Mouse (Mus musculus) midbrain, embryonic 13.5 days (tissue): ENCODE data around the gene Csf1. TPM values are rescaled to one million over a fixed set of nuclear protein-coding genes. Genes with fewer than 3 reads are reported as not detected.
A peak's percentile ranks its signal among the peaks of the same experiment; 100 is the strongest.

ENCODE experiments used
- ATAC-seq: fragments of 200-750 bp; cut with Nextera tagmentation; 2 replicates; pipeline ENCODE4 v1.8.0; 2017; ENCODE audit warnings: mild to moderate bottlenecking, moderate TSS enrichment, moderate library complexity
- H3K27ac ChIP-seq: fragments of 300-500 bp; sonication (generic); 2 replicates; pipeline ENCODE4 v1.5.1; 2015; ENCODE audit warnings: inconsistent platforms, mild to moderate bottlenecking, moderate library complexity
- H3K27me3 ChIP-seq: fragments of 300-500 bp; sonication (generic); 2 replicates; pipeline ENCODE4 v1.6.1; 2015; ENCODE audit warnings: mild to moderate bottlenecking, inconsistent platforms
- H3K36me3 ChIP-seq: fragments of 300-500 bp; sonication (generic); 2 replicates; pipeline ENCODE4 v1.6.1; 2015; ENCODE audit warnings: mild to moderate bottlenecking, inconsistent platforms
- H3K4me1 ChIP-seq: fragments of 300-500 bp; sonication (generic); replicated peaks from 2 replicates; pipeline ENCODE4 v1.6.1; 2015; ENCODE audit warnings: inconsistent platforms
- H3K4me2 ChIP-seq: fragments of 300-500 bp; sonication (generic); replicated peaks from 2 replicates; pipeline ENCODE4 v1.6.1; 2015; ENCODE audit warnings: moderate library complexity, mild to moderate bottlenecking, inconsistent platforms
- H3K4me3 ChIP-seq: fragments of 300-500 bp; sonication (generic); replicated peaks from 2 replicates; pipeline ENCODE4 v1.5.1; 2015; ENCODE audit warnings: mild to moderate bottlenecking, inconsistent platforms
- H3K9ac ChIP-seq: fragments of 300-500 bp; sonication (generic); replicated peaks from 2 replicates; pipeline ENCODE4 v1.6.1; 2015; ENCODE audit warnings: mild to moderate bottlenecking, inconsistent platforms
- H3K9me3 ChIP-seq: fragments of 300-500 bp; sonication (generic); 2 replicates; pipeline ENCODE4 v1.6.1; 2016; ENCODE audit warnings: mild to moderate bottlenecking, inconsistent platforms
- WGBS: fragments of 180-500 bp; shearing (Covaris S2); methylation state at CpG from one replicate; pipeline ENCODE4 v1.1.7; 2015; 5-methylcytosine and 5-hydroxymethylcytosine counted together
- polyA plus RNA-seq: library from polyadenylated mRNA; unstranded; fragments of >200 nt; fragmentation: Nextera tagmentation; extraction: Ambion mirVana; gene quantifications from 2 replicates; pipeline ENCODE4 v1.2.1, GENCODE M21; 2015

The Csf1 gene
- polyA plus RNA-seq, 1 experiment from 2014 or later, result 5.3 TPM

- 56% methylated on average over 3 of the region's 3 CpGs for WGBS
These were observed 15.5 kb upstream of the Csf1 start for GRCm38 (mm10) chr3:107775736-107776135.

GRCm38 (mm10) chr3:107775056-107775455, 14.8 kb upstream of the Csf1 start:
- H3K36me3 ChIP-seq, result no peaks in the 10 kb centered on the region
- WGBS, result 45% methylated on average over 5 of the region's 5 CpGs
- H3K27me3 ChIP-seq, result no peaks in the 10 kb centered on the region
- no peak overlapping the region for H3K4me2 ChIP-seq
- no peak overlapping the region for H3K4me3 ChIP-seq
- no peak for ATAC-seq
- no peaks in the 10 kb centered on the region for H3K9me3 ChIP-seq
- H3K4me1 ChIP-seq, result 0 out of 2 replicates have a peak, but pooled peaks cover 4% of the 10 kb centered on the region
- no peak overlapping the region for H3K27ac ChIP-seq
- H3K9ac ChIP-seq, result no peak overlapping the region

More at GRCm38 (mm10) chr3:107775736-107776135, 15.5 kb upstream of the Csf1 start:
- Histone ChIP-seq H3K9me3 (no peaks in the 10 kb centered on the region), H3K27me3 (no peaks in the 10 kb centered on the region), H3K4me1 (0 out of 2 replicates have a peak, but pooled peaks cover 4% of the 10 kb centered on the region), H3K4me3 (no peak overlapping the region), H3K27ac (no peak overlapping the region), H3K36me3 (no peaks in the 10 kb centered on the region), H3K9ac (no peak overlapping the region), H3K4me2 (no peak overlapping the region)
- no peak for ATAC-seq

- Histone ChIP-seq H3K36me3 (no peaks in the 10 kb centered on the region), H3K27me3 (no peaks in the 10 kb centered on the region), H3K4me2 (no peak overlapping the region), H3K4me1 (0 out of 2 replicates have a peak, but pooled peaks cover 4% of the 10 kb centered on the region), H3K27ac (no peak overlapping the region), H3K9ac (no peak overlapping the region), H3K9me3 (no peaks in the 10 kb centered on the region), H3K4me3 (no peak overlapping the region)
- WGBS, result 83% methylated on average over 5 of the region's 5 CpGs
- ATAC-seq, result no peak
These were observed 12.6 kb upstream of the Csf1 start for GRCm38 (mm10) chr3:107772860-107773259.

GRCm38 (mm10) chr3:107769692-107770091, 9.4 kb upstream of the Csf1 start:
- Histone ChIP-seq H3K4me3 (no peak overlapping the region), H3K4me1 (no peaks in the 10 kb centered on the region), H3K36me3 (no peaks in the 10 kb centered on the region), H3K4me2 (no peak overlapping the region), H3K9me3 (no peaks in the 10 kb centered on the region), H3K9ac (no peak overlapping the region), H3K27ac (no peak overlapping the region), H3K27me3 (no peaks in the 10 kb centered on the region)
- 88% methylated on average over 2 of the region's 2 CpGs for WGBS
- ATAC-seq, result no peak

GRCm38 (mm10) chr3:107768104-107768989, 8.1 kb upstream of the Csf1 start:
- no peak overlapping the region for H3K4me3 ChIP-seq
- no peaks in the 10 kb centered on the region for H3K9me3 ChIP-seq
- H3K36me3 ChIP-seq, result no peaks in the 10 kb centered on the region
- H3K4me2 ChIP-seq, result no peak overlapping the region
- no peak overlapping the region for H3K9ac ChIP-seq
- no peaks in the 10 kb centered on the region for H3K27me3 ChIP-seq
- WGBS, result 81% methylated on average over 8 of the region's 8 CpGs
- H3K4me1 ChIP-seq, result no peaks in the 10 kb centered on the region
- H3K27ac ChIP-seq, result no peak overlapping the region
- ATAC-seq, result no peak

- H3K36me3 ChIP-seq, result no peaks in the 10 kb centered on the region
- H3K9me3 ChIP-seq, result no peaks in the 10 kb centered on the region
- no peaks in the 10 kb centered on the region for H3K4me1 ChIP-seq
- 74% methylated on average over 2 of the region's 2 CpGs for WGBS
- H3K4me2 ChIP-seq, result no peak overlapping the region
- no peak overlapping the region for H3K27ac ChIP-seq
- no peak overlapping the region for H3K9ac ChIP-seq
- H3K27me3 ChIP-seq, result no peaks in the 10 kb centered on the region
- no peak overlapping the region for H3K4me3 ChIP-seq
- ATAC-seq, result no peak
These were observed 6.5 kb upstream of the Csf1 start for GRCm38 (mm10) chr3:107766804-107767203.

- no peak for ATAC-seq
- WGBS, result 92% methylated on average over 2 of the region's 2 CpGs
- H3K4me3 ChIP-seq, result no peak overlapping the region
- no peak overlapping the region for H3K4me2 ChIP-seq
- no peaks in the 10 kb centered on the region for H3K9me3 ChIP-seq
- no peak overlapping the region for H3K27ac ChIP-seq
- H3K4me1 ChIP-seq, result no peaks in the 10 kb centered on the region
- H3K27me3 ChIP-seq, result no peaks in the 10 kb centered on the region
- H3K36me3 ChIP-seq, result no peaks in the 10 kb centered on the region
- H3K9ac ChIP-seq, result no peak overlapping the region
These were observed 5.7 kb upstream of the Csf1 start for GRCm38 (mm10) chr3:107765979-107766378.

GRCm38 (mm10) chr3:107763552-107763951, 3.3 kb upstream of the Csf1 start:
- no peak overlapping the region for H3K27ac ChIP-seq
- WGBS, result 87% methylated on average over 4 of the region's 4 CpGs
- H3K4me1 ChIP-seq, result peaks cover 24% of the 10 kb centered on the region
- H3K27me3 ChIP-seq, result no peaks in the 10 kb centered on the region
- no peaks in the 10 kb centered on the region for H3K36me3 ChIP-seq
- H3K4me3 ChIP-seq, result no peak overlapping the region
- H3K9ac ChIP-seq, result no peak overlapping the region
- no peak overlapping the region for H3K4me2 ChIP-seq
- H3K9me3 ChIP-seq, result no peaks in the 10 kb centered on the region
- no peak for ATAC-seq

GRCm38 (mm10) chr3:107761446-107761845, 1.2 kb upstream of the Csf1 start:
- no peak overlapping the region for H3K4me3 ChIP-seq
- peaks cover 33% of the 10 kb centered on the region for H3K4me1 ChIP-seq
- ATAC-seq, result no peak
- H3K9ac ChIP-seq, result no peak overlapping the region
- H3K4me2 ChIP-seq, result no peak overlapping the region
- no peak overlapping the region for H3K27ac ChIP-seq
- no peaks in the 10 kb centered on the region for H3K36me3 ChIP-seq
- no peaks in the 10 kb centered on the region for H3K27me3 ChIP-seq
- H3K9me3 ChIP-seq, result no peaks in the 10 kb centered on the region
- 94% methylated on average over 5 of the region's 5 CpGs for WGBS

GRCm38 (mm10) chr3:107760771-107761170, 502 bp upstream of the Csf1 start:
- H3K9me3 ChIP-seq, result no peaks in the 10 kb centered on the region
- H3K4me1 ChIP-seq, result peaks cover 36% of the 10 kb centered on the region
- peak overlapping the region; percentile 82 for H3K9ac ChIP-seq
- no peak for ATAC-seq
- peak overlapping the region; percentile 82 for H3K27ac ChIP-seq
- peak overlapping the region; percentile 97 for H3K4me2 ChIP-seq
- 61% methylated on average over 1 of the region's 1 CpGs for WGBS
- H3K36me3 ChIP-seq, result no peaks in the 10 kb centered on the region
- H3K4me3 ChIP-seq, result peak overlapping the region; percentile 65; the same call in 1 of the 2 replicates
- H3K27me3 ChIP-seq, result no peaks in the 10 kb centered on the region

GRCm38 (mm10) chr3:107758638-107759037, 1.6 kb downstream of the Csf1 start:
- Histone ChIP-seq H3K27me3 (no peaks in the 10 kb centered on the region), H3K27ac (no peak overlapping the region), H3K9me3 (no peaks in the 10 kb centered on the region), H3K4me2 (peak overlapping the region; percentile 97), H3K9ac (peak overlapping the region; percentile 82; the same call in 1 of the 2 replicates), H3K36me3 (no peaks in the 10 kb centered on the region), H3K4me1 (peaks cover 38% of the 10 kb centered on the region), H3K4me3 (peak overlapping the region; percentile 65)
- ATAC-seq, result no peak
- 28% methylated on average over 3 of the region's 3 CpGs for WGBS

- H3K27ac ChIP-seq, result no peak overlapping the region
- 0 out of 2 replicates have a peak overlapping the region, but pooled peaks have one; percentile 82 for H3K9ac ChIP-seq
- ATAC-seq, result no peak
- no peaks in the 10 kb centered on the region for H3K27me3 ChIP-seq
- H3K36me3 ChIP-seq, result 0 out of 2 replicates have a peak, but pooled peaks cover under 1% of the 10 kb centered on the region
- H3K4me3 ChIP-seq, result 0 out of 2 replicates have a peak overlapping the region, but pooled peaks have one; percentile 65
- peaks cover 38% of the 10 kb centered on the region for H3K4me1 ChIP-seq
- H3K4me2 ChIP-seq, result peak overlapping the region; percentile 97
- 71% methylated on average over 2 of the region's 2 CpGs for WGBS
- H3K9me3 ChIP-seq, result no peaks in the 10 kb centered on the region
These were observed 2.1 kb downstream of the Csf1 start for GRCm38 (mm10) chr3:107758176-107758575.
